Mouse (Mus musculus) liver, postnatal 0 days (tissue): ENCODE data around the gene Frmd4b. TPM values are rescaled to one million over a fixed set of nuclear protein-coding genes. Genes with fewer than 3 reads are reported as not detected.

ENCODE experiments used
- ATAC-seq: fragments of 200-750 bp; cut with Nextera tagmentation; 2 replicates; pipeline ENCODE4 v1.8.0; 2017; ENCODE audit warnings: mild to moderate bottlenecking, moderate library complexity
- DNase-seq: peaks from one replicate; pipeline ENCODE4 v3.0.0-alpha.2; 2016
- H3K27ac ChIP-seq: fragments of 300-500 bp; sonication (generic); 2 replicates; pipeline ENCODE4 v1.5.1; 2014; ENCODE audit warnings: antibody characterized with exemption, moderate library complexity, mild to moderate bottlenecking, low read depth
- H3K27me3 ChIP-seq: fragments of 300-500 bp; sonication (generic); 2 replicates; pipeline ENCODE4 v1.6.1; 2014; ENCODE audit warnings: low read length, control low read depth, mixed read lengths; ENCODE audit not compliant: insufficient read depth
- H3K36me3 ChIP-seq: fragments of 300-500 bp; sonication (generic); replicated peaks from 2 replicates; pipeline ENCODE4 v1.6.1; 2014; ENCODE audit warnings: mild to moderate bottlenecking, control low read depth, low read length, moderate library complexity, mixed read lengths; ENCODE audit not compliant: insufficient read depth
- H3K4me1 ChIP-seq: fragments of 300-500 bp; sonication (generic); 2 replicates; pipeline ENCODE4 v1.6.1; 2014; ENCODE audit warnings: antibody characterized with exemption, mild to moderate bottlenecking, control low read depth; ENCODE audit not compliant: insufficient read depth
- H3K4me2 ChIP-seq: fragments of 300-500 bp; sonication (generic); 2 replicates; pipeline ENCODE4 v1.6.1; 2014; ENCODE audit warnings: low read depth, mild to moderate bottlenecking, low read length, moderate library complexity, mixed read lengths
- H3K4me3 ChIP-seq: fragments of 300-500 bp; sonication (generic); 2 replicates; pipeline ENCODE4 v1.5.1; 2014; ENCODE audit warnings: low read depth, low read length
- H3K9ac ChIP-seq: fragments of 300-500 bp; sonication (generic); replicated peaks from 2 replicates; pipeline ENCODE4 v1.6.1; 2014; ENCODE audit warnings: mild to moderate bottlenecking, moderate library complexity
- H3K9me3 ChIP-seq: fragments of 300-500 bp; sonication (generic); 2 replicates; pipeline ENCODE4 v1.6.1; 2016; ENCODE audit warnings: mild to moderate bottlenecking, control low read depth, low read length, mixed read lengths
- CTCF ChIP-seq: sonication (generic); IDR thresholded peaks from 2 replicates; pipeline ENCODE4 v1.5.1; 2016; ENCODE audit warnings: antibody characterized with exemption, low read depth
- EP300 ChIP-seq: IDR thresholded peaks from 2 replicates; pipeline ENCODE4 v1.6.1; 2016; ENCODE audit warnings: antibody characterized with exemption, low read depth, mild to moderate bottlenecking
- WGBS: fragments of 180-500 bp; shearing (Covaris S2); extraction: QIAGEN DNeasy Blood & Tissue Kit; methylation state at CpG from one replicate; pipeline ENCODE4 v1.1.7; 2014; ENCODE audit not compliant: insufficient replicate concordance; 5-methylcytosine and 5-hydroxymethylcytosine counted together
- polyA plus RNA-seq: library from polyadenylated mRNA; unstranded; fragments of >200 nt; fragmentation: Nextera tagmentation; extraction: Ambion mirVana; gene quantifications from 2 replicates; pipeline ENCODE4 v1.2.1, GENCODE M21; 2015

Gene Frmd4b
- polyA plus RNA-seq = 8.0 and 8.3 TPM in 2 replicates

- Histone ChIP-seq H3K4me1 (peaks cover 7% of the 10 kb centered on the region; the same call in 1 of the 2 replicates), H3K27me3 (peaks cover 38% of the 10 kb centered on the region), H3K9ac (no peak within 1 kb of the TSS), H3K4me3 (peak within 1 kb of the TSS; percentile 39), H3K36me3 (no peaks in the 10 kb centered on the region), H3K9me3 (no peaks in the 10 kb centered on the region), H3K27ac (no peak within 1 kb of the TSS), H3K4me2 (peak within 1 kb of the TSS; percentile 70)
- TF ChIP-seq EP300 (no peak), CTCF (no peak)
- under 1% methylated on average over 41 of the region's 42 CpGs for WGBS
- DNase-seq = peak; percentile 25
- 0 out of 2 replicates have a peak, but pooled peaks have one; percentile 17 for ATAC-seq
These were observed at the start of gene Frmd4b for GRCm38 (mm10) chr6:97617266-97617743. Gene Frmd4b, minus strand, starts transcription at chr6:97617541.

DNA sequence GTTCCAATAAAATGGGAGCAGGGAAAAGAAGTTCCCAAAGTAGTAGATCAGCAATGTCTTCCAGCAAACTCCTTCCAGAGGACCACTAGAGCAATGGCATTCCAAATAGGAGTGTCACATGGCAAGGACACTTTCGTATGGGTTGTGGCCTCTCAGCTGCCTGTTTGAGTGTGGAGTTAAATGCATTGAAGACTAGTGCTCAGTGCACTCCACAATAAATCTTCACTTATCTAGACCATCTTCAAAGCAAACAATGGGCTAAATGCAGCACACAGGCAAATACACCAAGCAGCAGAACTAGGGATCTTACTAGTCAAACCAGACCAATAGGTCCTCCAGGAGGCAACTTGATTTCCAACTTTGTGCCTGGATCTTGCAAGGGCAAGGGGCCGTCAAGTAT, 49.1 kb upstream of the Frmd4b start:
- no peaks in the 10 kb centered on the region for H3K36me3 ChIP-seq
- no peak overlapping the region for H3K4me2 ChIP-seq
- TF ChIP-seq CTCF = no peak
- TF ChIP-seq EP300 = no peak
- ATAC-seq (no peak), DNase-seq (no peak)
- H3K4me1 ChIP-seq = no peaks in the 10 kb centered on the region
- WGBS = 42% methylated on average over 2 of the region's 2 CpGs
- H3K27me3 ChIP-seq = no peaks in the 10 kb centered on the region
- no peaks in the 10 kb centered on the region for H3K9me3 ChIP-seq
- H3K9ac ChIP-seq = no peak overlapping the region
- no peak overlapping the region for H3K4me3 ChIP-seq
- H3K27ac ChIP-seq = no peak overlapping the region

- Histone ChIP-seq H3K9ac (no peak overlapping the region), H3K4me3 (no peak overlapping the region), H3K4me2 (no peak overlapping the region), H3K36me3 (no peaks in the 10 kb centered on the region), H3K4me1 (no peaks in the 10 kb centered on the region), H3K9me3 (no peaks in the 10 kb centered on the region), H3K27ac (no peak overlapping the region), H3K27me3 (no peaks in the 10 kb centered on the region)
- DNase-seq (no peak), ATAC-seq (no peak)
- no peak for TF ChIP-seq EP300
- TF ChIP-seq CTCF = no peak
- 81% methylated on average over 6 of the region's 6 CpGs for WGBS
These were observed 41.6 kb upstream of the Frmd4b start for GRCm38 (mm10) chr6:97658921-97659320.

DNA sequence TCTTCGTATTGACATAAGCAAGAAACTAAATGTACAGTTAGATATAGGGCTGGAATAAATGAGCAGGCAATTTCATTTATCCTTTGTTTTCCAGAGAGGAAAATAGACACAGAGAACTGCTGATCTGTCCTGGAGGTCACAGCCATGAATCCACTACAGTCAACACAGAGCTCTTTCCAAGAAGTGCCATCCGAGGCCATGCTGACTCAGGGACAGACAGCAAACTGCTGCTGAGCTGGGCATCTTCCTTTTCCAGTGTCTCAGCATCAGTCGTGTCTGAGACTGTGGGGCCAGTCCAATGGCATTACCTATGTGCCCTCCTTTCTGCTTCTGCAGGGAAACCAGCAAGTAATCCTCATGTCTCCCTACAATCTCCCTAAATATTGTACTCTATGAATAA, 38.6 kb upstream of the Frmd4b start:
- Histone ChIP-seq H3K27ac (no peak overlapping the region), H3K4me1 (no peaks in the 10 kb centered on the region), H3K27me3 (no peaks in the 10 kb centered on the region), H3K4me2 (no peak overlapping the region), H3K9me3 (no peaks in the 10 kb centered on the region), H3K4me3 (no peak overlapping the region), H3K9ac (no peak overlapping the region), H3K36me3 (no peaks in the 10 kb centered on the region)
- no peak for DNase-seq
- ATAC-seq = no peak
- TF ChIP-seq EP300 = no peak
- no peak for TF ChIP-seq CTCF
- 76% methylated on average over 3 of the region's 3 CpGs for WGBS

GRCm38 (mm10) chr6:97647501-97647900, 30.2 kb upstream of the Frmd4b start:
- Histone ChIP-seq H3K4me2 (no peak overlapping the region), H3K4me3 (no peak overlapping the region), H3K9me3 (no peaks in the 10 kb centered on the region), H3K27me3 (no peaks in the 10 kb centered on the region), H3K4me1 (no peaks in the 10 kb centered on the region), H3K9ac (no peak overlapping the region), H3K27ac (no peak overlapping the region), H3K36me3 (no peaks in the 10 kb centered on the region)
- 86% methylated on average over 14 of the region's 14 CpGs for WGBS
- DNase-seq = no peak
- no peak for ATAC-seq
- TF ChIP-seq CTCF (no peak), EP300 (no peak)

DNA sequence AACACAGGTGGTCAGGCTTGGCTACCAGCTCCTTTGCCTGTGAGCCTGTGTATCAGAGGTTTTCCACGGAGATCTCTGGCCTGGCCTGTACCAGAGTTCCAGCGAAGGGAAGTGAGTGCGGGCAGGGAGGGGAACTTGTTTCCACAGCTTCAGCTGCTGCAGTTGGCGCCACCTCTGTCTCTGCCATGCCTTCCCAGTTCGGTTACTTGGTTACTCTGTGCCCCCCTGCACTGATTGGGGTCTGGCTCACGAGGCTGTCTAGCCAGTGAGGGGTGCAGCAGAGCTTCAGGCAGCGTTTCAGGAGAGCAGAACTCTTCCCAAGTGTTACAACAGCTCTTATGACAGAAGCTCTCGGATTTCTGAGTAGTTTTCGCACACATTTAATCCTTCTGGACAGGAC, 6.0 kb upstream of the Frmd4b start:
- ATAC-seq = no peak
- no peaks in the 10 kb centered on the region for H3K36me3 ChIP-seq
- no peaks in the 10 kb centered on the region for H3K4me1 ChIP-seq
- H3K4me3 ChIP-seq = no peak overlapping the region
- H3K9ac ChIP-seq = no peak overlapping the region
- H3K27ac ChIP-seq = no peak overlapping the region
- H3K4me2 ChIP-seq = no peak overlapping the region
- 56% methylated on average over 9 of the region's 9 CpGs for whole genome bisulfite sequencing
- H3K27me3 ChIP-seq = peaks cover 9% of the 10 kb centered on the region
- H3K9me3 ChIP-seq = no peaks in the 10 kb centered on the region
- no peak for TF ChIP-seq CTCF
- no peak for TF ChIP-seq EP300
- DNase-seq = no peak

GRCm38 (mm10) chr6:97622236-97622635, 4.9 kb upstream of the Frmd4b start:
- 63% methylated on average over 5 of the region's 5 CpGs for WGBS

More at GRCm38 (mm10) chr6:97622236-97622635, 4.9 kb upstream of the Frmd4b start:
- TF ChIP-seq EP300 (no peak), CTCF (no peak)
- ATAC-seq (no peak), DNase-seq (no peak)
- Histone ChIP-seq H3K27ac (no peak overlapping the region), H3K9ac (no peak overlapping the region), H3K36me3 (no peaks in the 10 kb centered on the region), H3K9me3 (no peaks in the 10 kb centered on the region), H3K4me2 (no peak overlapping the region), H3K4me3 (no peak overlapping the region), H3K4me1 (0 out of 2 replicates have a peak, but pooled peaks cover 2% of the 10 kb centered on the region), H3K27me3 (peaks cover 17% of the 10 kb centered on the region)
